Comparison of ENCODE assay signal across 9 mouse cellular contexts in genomic region chr4:85402823-85403222, GRCm38 (mm10).
DNase-seq lines count a peak whose midpoint lies in the region; ATAC-seq lines count a peak whose summit lies in the region.
"Had no signal": no experiment of that assay in that cellular context is flagged by ENCODE, and none has a peak within 500 bp of the region (broad histone marks: within the 10 kb centered on the region; RNA-seq: fewer than 3 reads in every experiment).

No protein-coding gene starts in this region.

- no peaks in the 10 kb centered on the region for H3K9me3 ChIP-seq in intestine, embryonic 14.5 days (ENCODE audit: control insufficient read depth, low read length)
- H3K9me3 ChIP-seq in intestine, embryonic 15.5 days, result no peaks in the 10 kb centered on the region
- H3K9me3 ChIP-seq: midbrain, embryonic 12.5 days had no signal

- no peak overlapping the region for H3K4me2 ChIP-seq in intestine, embryonic 14.5 days (ENCODE audit: low read length)
- H3K4me2 ChIP-seq in intestine, embryonic 15.5 days (replicated peaks), result no peak overlapping the region
- H3K4me2 ChIP-seq: midbrain, embryonic 12.5 days had no signal

- no peak for ATAC-seq in intestine, embryonic 14.5 days (replicated peaks; ENCODE audit: low FRiP score, low TSS enrichment, low read depth)
- ATAC-seq in intestine, embryonic 15.5 days, result no peak
- no peak for ATAC-seq in erythroblast, adult 5-6 weeks (replicated peaks; ENCODE audit: low FRiP score, poor library complexity, severe bottlenecking)

- no peak overlapping the region for H3K27ac ChIP-seq in intestine, embryonic 14.5 days (ENCODE audit: low read depth)
- no peak overlapping the region for H3K27ac ChIP-seq in intestine, embryonic 15.5 days
- H3K27ac ChIP-seq: midbrain, embryonic 12.5 days had no signal

- no peaks in the 10 kb centered on the region for H3K27me3 ChIP-seq in intestine, embryonic 14.5 days (replicated peaks; ENCODE audit: control insufficient read depth, insufficient read depth, low read length)
- H3K27me3 ChIP-seq in intestine, embryonic 15.5 days (replicated peaks), result no peaks in the 10 kb centered on the region

- 32% methylated on average over 4 of the region's 4 CpGs for WGBS in intestine, embryonic 14.5 days
- whole genome bisulfite sequencing in intestine, embryonic 15.5 days, result 30% methylated on average over 4 of the region's 4 CpGs

- no peaks in the 10 kb centered on the region for H3K4me1 ChIP-seq in intestine, embryonic 14.5 days (replicated peaks; ENCODE audit: control insufficient read depth, insufficient read depth, low read length)
- H3K4me1 ChIP-seq in intestine, embryonic 15.5 days (replicated peaks), result no peaks in the 10 kb centered on the region
- H3K4me1 ChIP-seq: midbrain, embryonic 12.5 days had no signal

- no peak overlapping the region for H3K9ac ChIP-seq in intestine, embryonic 14.5 days (ENCODE audit: low read length)
- H3K9ac ChIP-seq in intestine, embryonic 15.5 days, result no peak overlapping the region
- H3K9ac ChIP-seq: midbrain, embryonic 12.5 days had no signal

- intact Hi-C loops in heart, postnatal 10 days (cut with DNase I), result loop anchor here (1.0 to 10.0 kb wide), 3 partner anchors 112 to 414 kb away; partner anchors contain the start of gene Adamtsl1
- intact Hi-C loops in left cerebral cortex, postnatal 25 days (cut with DNase I), result loop anchor here (5.0 kb wide), 2 partner anchors 414 to 1149 kb away; no protein-coding TSS in a partner anchor

- peak; percentile 88 for DNase-seq in intestine, embryonic 14.5 days (ENCODE audit: low spot score)
- peak; percentile 33 for DNase-seq in Muller cell, postnatal 12 days (ENCODE audit: inconsistent ontology term)
- DNase-seq in c-Kit-positive CD71-positive TER-119-negative erythroid progenitor cells, embryonic 14.5 days (ENCODE audit: low read depth), result peak; percentile 4
- DNase-seq in heart, postnatal 10 days, result peak; percentile 61 to 84
- peak; percentile 59 to 66 for DNase-seq in left cerebral cortex, postnatal 25 days (ENCODE audit: low spot score in 2 of 2)
- DNase-seq in retina, postnatal 7 days (ENCODE audit: low read depth, low spot score), result peak; percentile 60

- no peak overlapping the region for H3K4me3 ChIP-seq in intestine, embryonic 14.5 days (ENCODE audit: low read depth, low read length)
- no peak overlapping the region for H3K4me3 ChIP-seq in intestine, embryonic 15.5 days (replicated peaks)
- H3K4me3 ChIP-seq: midbrain, embryonic 12.5 days had no signal

- H3K36me3 ChIP-seq in intestine, embryonic 14.5 days (ENCODE audit: control insufficient read depth, insufficient read depth, low read length), result no peaks in the 10 kb centered on the region
- no peaks in the 10 kb centered on the region for H3K36me3 ChIP-seq in intestine, embryonic 15.5 days
- H3K36me3 ChIP-seq: midbrain, embryonic 12.5 days had no signal

Comparison
In these comparisons a context has a peak if more than half of its experiments do, and no peak if none do; other contexts are left out.
1. DNase-seq: peak in every context shown above with its lines; median percentile 88 in intestine, embryonic 14.5 days; 72 in heart, postnatal 10 days; 62 in left cerebral cortex, postnatal 25 days; 60 in retina, postnatal 7 days; 33 in Muller cell, postnatal 12 days; 4 in c-Kit-positive CD71-positive TER-119-negative erythroid progenitor cells, embryonic 14.5 days.